Mouse (Mus musculus): ENCODE measurements around the gene Tmem132d. TPM values are rescaled to one million over a fixed set of nuclear protein-coding genes. Genes with fewer than 3 reads are reported as not detected.

Gene Tmem132d
- 0.63 and 0.94 TPM in 2 replicates for polyA plus RNA-seq (2015; fragmentation: Nextera tagmentation; extraction: Ambion mirVana)

DNA sequence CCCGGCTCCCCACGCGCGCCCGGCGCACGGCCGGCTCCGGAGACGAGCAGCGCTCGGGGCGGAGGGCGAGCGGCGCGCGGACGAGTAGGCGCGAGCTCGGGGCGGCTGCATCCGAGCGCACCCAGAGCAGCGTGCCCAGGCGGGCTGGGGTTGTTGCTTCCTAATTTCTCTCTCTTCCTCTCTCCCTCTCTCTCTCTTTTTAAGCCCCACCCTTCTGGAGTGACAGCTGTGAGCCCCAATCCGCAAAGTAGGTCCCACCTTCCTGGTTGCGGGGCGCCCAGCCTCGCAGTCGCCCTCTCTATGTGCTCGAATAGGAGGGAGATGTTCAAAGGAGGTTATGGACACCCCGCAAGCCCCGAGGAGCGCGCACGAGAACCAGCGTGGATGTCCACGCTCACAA lies at the start of gene Tmem132d:
Gene Tmem132d, minus strand, starts transcription at position 162 of the 400 bp plus-strand sequence.
- H3K27me3 ChIP-seq = peaks cover 80% of the 10 kb centered on the region
- peaks cover 10% of the 10 kb centered on the region for H3K4me1 ChIP-seq
- no peak for ATAC-seq (ENCODE audit: insufficient number of reproducible peaks, low FRiP score, low TSS enrichment, low read depth)
- WGBS = under 1% methylated on average over 40 of the region's 40 CpGs
- peak within 1 kb of the TSS; percentile 39 for H3K4me3 ChIP-seq
- no peaks in the 10 kb centered on the region for H3K36me3 ChIP-seq
- no peak within 1 kb of the TSS for H3K27ac ChIP-seq
- no peak within 1 kb of the TSS for H3K9ac ChIP-seq
- H3K4me2 ChIP-seq = peak within 1 kb of the TSS; percentile 64
- no peaks in the 10 kb centered on the region for H3K9me3 ChIP-seq

DNA sequence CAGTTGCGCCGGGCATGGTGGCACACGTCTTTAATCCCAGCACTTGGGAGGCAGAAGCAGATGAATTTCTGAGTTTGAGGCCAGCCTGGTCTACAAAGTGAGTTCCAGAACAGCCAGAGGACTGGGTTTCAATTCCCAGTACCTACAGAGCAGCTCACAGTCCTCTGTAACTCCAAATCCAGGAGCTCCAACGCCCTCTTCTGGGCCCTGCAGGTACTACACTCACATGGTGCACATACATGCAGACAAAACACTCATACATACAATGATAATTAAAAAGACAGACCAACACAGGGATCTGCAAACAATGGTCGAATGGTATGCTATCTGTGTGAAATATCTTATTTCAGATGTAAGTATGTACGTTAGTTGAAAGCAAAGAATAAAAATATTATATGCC lies 47.9 kb upstream of the Tmem132d start:
- no peak overlapping the region for H3K4me3 ChIP-seq
- H3K27ac ChIP-seq = no peak overlapping the region
- no peak overlapping the region for H3K9ac ChIP-seq
- no peaks in the 10 kb centered on the region for H3K4me1 ChIP-seq
- ATAC-seq (ENCODE audit: insufficient number of reproducible peaks, low FRiP score, low TSS enrichment, low read depth) = no peak
- H3K4me2 ChIP-seq = no peak overlapping the region
- H3K36me3 ChIP-seq = no peaks in the 10 kb centered on the region
- WGBS = 81% methylated on average over 6 of the region's 6 CpGs
- peaks cover 27% of the 10 kb centered on the region for H3K27me3 ChIP-seq
- no peaks in the 10 kb centered on the region for H3K9me3 ChIP-seq

DNA sequence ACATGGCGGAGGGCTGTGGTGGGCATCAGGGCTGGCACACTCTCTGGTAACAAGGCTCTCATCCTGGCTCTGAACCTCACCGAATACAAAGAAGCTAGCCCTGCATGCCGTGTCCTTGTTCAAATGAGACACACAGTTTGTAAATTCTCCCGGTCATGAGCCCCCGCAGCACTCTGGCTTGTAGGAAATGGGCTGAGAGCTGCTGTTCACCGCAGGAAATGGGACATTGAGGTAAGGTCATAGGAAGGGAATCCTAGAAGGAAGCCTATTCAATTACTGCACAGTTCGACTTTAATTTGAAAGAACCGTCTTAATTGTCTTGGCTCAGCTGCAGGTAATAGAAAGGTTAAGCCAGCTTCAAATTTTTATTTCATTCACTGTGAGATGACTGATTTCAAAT lies 42.5 kb upstream of the Tmem132d start:
- H3K27ac ChIP-seq = no peak overlapping the region
- no peaks in the 10 kb centered on the region for H3K4me1 ChIP-seq
- no peaks in the 10 kb centered on the region for H3K36me3 ChIP-seq
- 75% methylated on average over 8 of the region's 8 CpGs for WGBS
- no peaks in the 10 kb centered on the region for H3K9me3 ChIP-seq
- no peaks in the 10 kb centered on the region for H3K27me3 ChIP-seq
- ATAC-seq (ENCODE audit: insufficient number of reproducible peaks, low FRiP score, low TSS enrichment, low read depth) = no peak
- H3K4me2 ChIP-seq = no peak overlapping the region
- H3K9ac ChIP-seq = no peak overlapping the region
- no peak overlapping the region for H3K4me3 ChIP-seq

DNA sequence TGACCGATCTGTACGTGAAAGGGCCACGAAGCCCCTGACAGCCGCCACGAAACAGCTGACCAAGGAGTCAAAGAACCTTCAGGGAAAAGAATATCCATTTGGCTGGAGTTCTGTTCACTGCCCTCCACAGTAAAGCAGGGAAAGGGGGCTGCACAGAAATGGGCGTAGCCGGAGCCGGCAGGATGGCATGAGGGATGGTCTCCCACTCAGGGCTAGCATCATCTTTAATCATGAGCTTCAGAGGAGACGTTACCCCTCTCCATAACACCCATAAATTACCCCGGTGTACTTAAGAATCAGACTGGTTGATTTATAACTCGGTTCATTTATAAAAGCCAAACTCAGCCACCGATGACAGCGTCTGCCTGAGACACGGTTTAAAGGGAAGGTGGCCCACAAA lies 36.9 kb upstream of the Tmem132d start:
- H3K9me3 ChIP-seq = no peaks in the 10 kb centered on the region
- ATAC-seq (ENCODE audit: insufficient number of reproducible peaks, low FRiP score, low TSS enrichment, low read depth) = no peak
- no peaks in the 10 kb centered on the region for H3K27me3 ChIP-seq
- H3K9ac ChIP-seq = no peak overlapping the region
- H3K27ac ChIP-seq = no peak overlapping the region
- no peak overlapping the region for H3K4me3 ChIP-seq
- 51% methylated on average over 14 of the region's 14 CpGs for WGBS
- no peaks in the 10 kb centered on the region for H3K36me3 ChIP-seq
- H3K4me2 ChIP-seq = no peak overlapping the region
- H3K4me1 ChIP-seq = no peaks in the 10 kb centered on the region

DNA sequence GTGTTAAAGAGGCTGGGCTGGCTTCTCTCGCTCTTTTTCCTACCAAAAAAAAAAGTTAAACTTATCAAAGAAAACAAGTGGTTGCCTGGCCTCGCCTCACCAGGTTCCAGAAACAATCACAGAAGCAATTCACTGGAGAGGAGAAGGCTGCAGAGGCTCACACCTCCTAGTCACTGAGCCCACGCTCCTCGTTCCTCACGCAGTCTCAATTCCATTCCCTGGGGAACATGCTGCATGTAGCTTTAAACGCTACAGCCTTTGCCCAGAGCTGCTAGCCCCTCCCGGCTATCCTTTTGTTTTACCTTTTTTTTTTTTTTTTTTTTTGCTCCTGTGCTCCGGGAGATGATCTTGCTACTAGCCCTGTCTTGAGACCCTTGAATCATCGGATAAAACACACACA lies 31.6 kb upstream of the Tmem132d start:
- Histone ChIP-seq H3K27me3 (no peaks in the 10 kb centered on the region), H3K9me3 (no peaks in the 10 kb centered on the region), H3K36me3 (no peaks in the 10 kb centered on the region), H3K4me2 (no peak overlapping the region), H3K4me3 (no peak overlapping the region), H3K9ac (no peak overlapping the region), H3K27ac (no peak overlapping the region), H3K4me1 (0 out of 2 replicates have a peak, but pooled peaks cover 2% of the 10 kb centered on the region)
- WGBS = 14% methylated on average over 9 of the region's 9 CpGs
- ATAC-seq (ENCODE audit: insufficient number of reproducible peaks, low FRiP score, low TSS enrichment, low read depth) = no peak

DNA sequence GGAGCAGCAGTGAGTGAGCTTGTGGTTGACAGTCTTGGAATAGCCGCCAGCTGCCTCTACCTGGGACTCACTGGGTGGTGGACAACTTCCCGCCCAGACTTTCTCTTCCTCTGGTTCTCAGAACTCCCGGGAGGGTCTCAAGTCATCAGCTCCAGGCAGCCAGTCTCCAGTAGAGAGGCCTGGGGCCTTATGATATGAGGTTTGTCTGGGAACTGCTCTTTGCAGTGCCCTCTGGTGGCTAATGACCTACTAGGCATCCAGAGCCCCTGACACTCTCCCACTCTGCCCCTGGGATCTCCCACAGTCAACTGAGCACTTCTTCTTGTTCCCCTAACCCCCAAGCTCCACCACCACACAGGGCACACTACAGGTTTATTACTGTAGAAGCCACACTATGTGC lies 27.7 kb upstream of the Tmem132d start:
- ATAC-seq (ENCODE audit: insufficient number of reproducible peaks, low FRiP score, low TSS enrichment, low read depth) = no peak
- Histone ChIP-seq H3K9ac (no peak overlapping the region), H3K36me3 (no peaks in the 10 kb centered on the region), H3K4me2 (no peak overlapping the region), H3K4me1 (0 out of 2 replicates have a peak, but pooled peaks cover 2% of the 10 kb centered on the region), H3K27ac (no peak overlapping the region), H3K9me3 (no peaks in the 10 kb centered on the region), H3K4me3 (no peak overlapping the region), H3K27me3 (no peaks in the 10 kb centered on the region)
- 29% methylated on average over 3 of the region's 3 CpGs for WGBS

DNA sequence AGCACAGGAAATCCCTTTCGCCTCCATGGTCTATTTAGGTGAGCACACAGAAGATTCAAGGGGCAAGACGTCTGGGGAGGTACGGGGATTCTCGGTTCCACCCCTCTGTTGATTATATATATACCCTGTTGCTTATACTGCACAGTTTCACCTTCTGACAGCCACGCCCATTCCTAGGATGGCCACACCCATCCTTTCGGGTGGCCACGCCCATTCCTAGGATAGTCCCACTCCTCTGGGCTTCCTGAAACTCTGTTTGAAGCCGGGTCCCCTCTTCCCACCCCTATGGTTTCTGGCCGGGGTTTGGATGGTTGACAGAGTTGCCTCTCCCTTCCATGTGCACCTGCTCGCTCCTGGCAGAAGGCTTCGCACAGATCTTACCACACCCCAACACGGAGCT lies 22.9 kb upstream of the Tmem132d start:
- no peak; the same call in 1 of the 2 replicates for ATAC-seq (ENCODE audit: insufficient number of reproducible peaks, low FRiP score, low TSS enrichment, low read depth)
- Histone ChIP-seq H3K4me3 (no peak overlapping the region), H3K9me3 (no peaks in the 10 kb centered on the region), H3K4me2 (no peak overlapping the region), H3K27me3 (no peaks in the 10 kb centered on the region), H3K27ac (no peak overlapping the region), H3K9ac (no peak overlapping the region), H3K36me3 (no peaks in the 10 kb centered on the region), H3K4me1 (no peaks in the 10 kb centered on the region)
- WGBS = 75% methylated on average over 12 of the region's 12 CpGs

DNA sequence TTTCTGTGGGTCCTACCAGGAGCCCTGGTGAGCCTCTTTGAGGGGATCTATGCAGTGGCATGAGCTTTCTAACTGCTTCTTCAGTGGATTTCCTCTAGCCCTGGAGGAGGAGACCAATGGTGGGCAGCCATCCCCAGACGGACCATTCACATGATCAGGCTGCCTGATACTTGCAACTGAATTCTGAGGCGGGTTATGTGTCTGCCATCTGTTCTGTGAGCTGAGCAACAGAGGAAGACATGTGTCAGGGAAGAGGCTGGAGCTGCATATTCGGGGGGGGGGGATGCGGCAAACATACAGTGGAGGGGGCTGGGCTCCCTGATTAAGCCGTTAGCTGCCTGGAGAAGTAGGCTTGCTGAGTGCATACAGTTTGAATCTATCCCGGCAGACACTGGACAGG lies 19.3 kb upstream of the Tmem132d start:
- no peaks in the 10 kb centered on the region for H3K4me1 ChIP-seq
- no peak overlapping the region for H3K9ac ChIP-seq
- no peak for ATAC-seq (ENCODE audit: insufficient number of reproducible peaks, low FRiP score, low TSS enrichment, low read depth)
- H3K27me3 ChIP-seq = no peaks in the 10 kb centered on the region
- 43% methylated on average over 6 of the region's 6 CpGs for WGBS
- no peak overlapping the region for H3K4me2 ChIP-seq
- no peak overlapping the region for H3K27ac ChIP-seq
- no peak overlapping the region for H3K4me3 ChIP-seq
- H3K9me3 ChIP-seq = no peaks in the 10 kb centered on the region
- no peaks in the 10 kb centered on the region for H3K36me3 ChIP-seq

DNA sequence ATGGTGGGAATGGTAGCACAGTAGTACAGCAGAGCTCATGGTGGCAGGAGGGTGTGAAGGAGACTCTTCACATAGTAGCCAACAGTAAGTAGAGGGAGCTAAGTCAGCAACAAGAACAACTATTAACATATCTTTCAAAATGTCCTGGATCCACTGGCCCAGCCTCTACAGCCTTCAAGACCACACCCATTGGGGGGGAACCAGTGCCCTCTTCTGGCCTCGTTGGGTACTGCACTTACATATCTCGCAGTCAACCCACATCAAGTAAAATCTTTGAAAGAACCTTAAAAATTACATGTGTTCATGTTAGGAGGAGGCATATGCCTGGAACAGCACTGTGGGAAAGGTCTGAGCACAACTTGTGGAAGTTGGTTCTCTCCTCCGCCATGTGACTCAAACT lies 17.9 kb upstream of the Tmem132d start:
- no peak overlapping the region for H3K4me3 ChIP-seq
- no peaks in the 10 kb centered on the region for H3K36me3 ChIP-seq
- no peaks in the 10 kb centered on the region for H3K4me1 ChIP-seq
- no peak overlapping the region for H3K4me2 ChIP-seq
- no peak for ATAC-seq (ENCODE audit: insufficient number of reproducible peaks, low FRiP score, low TSS enrichment, low read depth)
- peaks cover 9% of the 10 kb centered on the region for H3K27me3 ChIP-seq
- no peak overlapping the region for H3K9ac ChIP-seq
- H3K27ac ChIP-seq = no peak overlapping the region
- no peaks in the 10 kb centered on the region for H3K9me3 ChIP-seq
- 87% methylated on average over 3 of the region's 3 CpGs for WGBS

DNA sequence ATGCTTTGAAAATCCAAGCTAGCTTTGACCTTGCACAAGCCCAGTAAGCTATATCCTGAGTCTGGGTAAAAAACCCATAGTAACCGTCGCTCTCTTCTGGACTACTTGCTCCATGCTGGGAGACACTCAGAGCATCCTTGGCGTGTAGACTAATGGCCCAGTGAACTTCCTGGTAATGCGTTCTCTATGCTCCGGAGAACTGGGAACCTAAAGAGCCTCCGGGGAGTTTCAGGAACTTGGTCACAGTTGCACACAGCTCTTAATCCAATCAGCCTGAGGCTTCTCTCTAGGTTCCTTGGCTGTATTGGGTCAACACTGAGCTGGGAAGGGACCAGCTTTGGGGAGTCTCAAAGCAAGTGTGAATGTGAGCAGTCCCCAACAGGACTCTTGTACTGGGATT lies 12.0 kb upstream of the Tmem132d start:
- Histone ChIP-seq H3K36me3 (no peaks in the 10 kb centered on the region), H3K27ac (no peak overlapping the region), H3K4me3 (no peak overlapping the region), H3K9me3 (no peaks in the 10 kb centered on the region), H3K27me3 (peaks cover 50% of the 10 kb centered on the region), H3K9ac (no peak overlapping the region), H3K4me1 (peaks cover 3% of the 10 kb centered on the region; the same call in 1 of the 2 replicates), H3K4me2 (no peak overlapping the region)
- WGBS = 25% methylated on average over 6 of the region's 6 CpGs
- ATAC-seq (ENCODE audit: insufficient number of reproducible peaks, low FRiP score, low TSS enrichment, low read depth) = no peak

DNA sequence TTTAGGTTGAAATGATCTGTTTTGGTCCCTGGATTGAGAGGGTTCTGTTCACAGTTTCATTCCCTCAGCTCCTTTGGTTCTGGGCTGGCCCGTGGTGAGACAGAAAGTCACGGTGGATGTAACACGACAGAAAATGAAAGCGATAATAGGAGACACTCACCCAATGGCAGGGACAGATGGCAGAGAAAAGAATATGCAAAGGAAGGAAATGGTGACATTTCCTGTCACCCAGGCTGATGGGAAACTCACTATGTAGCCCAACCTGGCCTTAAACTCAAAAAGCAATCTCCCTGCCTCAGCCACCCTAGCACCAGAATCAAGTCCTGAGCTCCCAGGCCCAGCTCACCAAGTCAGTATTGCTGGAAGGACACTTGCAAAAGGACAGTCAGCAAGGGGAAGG lies 11.0 kb upstream of the Tmem132d start:
- no peaks in the 10 kb centered on the region for H3K36me3 ChIP-seq
- no peak overlapping the region for H3K4me2 ChIP-seq
- peaks cover 59% of the 10 kb centered on the region for H3K27me3 ChIP-seq
- H3K9me3 ChIP-seq = no peaks in the 10 kb centered on the region
- peaks cover 3% of the 10 kb centered on the region; the same call in 1 of the 2 replicates for H3K4me1 ChIP-seq
- H3K9ac ChIP-seq = no peak overlapping the region
- 51% methylated on average over 4 of the region's 4 CpGs for WGBS
- no peak overlapping the region for H3K4me3 ChIP-seq
- no peak for ATAC-seq (ENCODE audit: insufficient number of reproducible peaks, low FRiP score, low TSS enrichment, low read depth)
- no peak overlapping the region for H3K27ac ChIP-seq

DNA sequence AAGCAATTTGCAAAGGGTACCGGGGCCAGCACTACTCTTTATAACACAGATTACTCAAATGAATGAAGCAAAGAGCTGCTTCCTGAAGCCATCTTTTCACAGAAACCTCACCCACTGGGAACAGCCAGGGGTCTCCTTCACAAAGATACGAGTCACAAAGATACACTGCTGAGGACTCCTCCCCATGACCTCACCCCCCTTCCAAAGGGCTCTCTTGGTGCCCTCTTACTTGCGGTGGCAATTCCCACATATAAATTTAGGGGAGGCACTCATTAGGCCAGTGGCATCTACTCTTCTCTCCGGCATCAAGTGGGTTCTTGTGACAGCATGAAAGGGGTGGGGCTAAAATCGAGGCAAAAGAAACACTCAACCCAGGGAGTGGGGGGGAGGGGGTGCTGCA lies 8.2 kb upstream of the Tmem132d start:
- Histone ChIP-seq H3K36me3 (no peaks in the 10 kb centered on the region), H3K9ac (no peak overlapping the region), H3K4me2 (no peak overlapping the region), H3K27me3 (peaks cover 80% of the 10 kb centered on the region), H3K9me3 (no peaks in the 10 kb centered on the region), H3K4me3 (no peak overlapping the region), H3K27ac (no peak overlapping the region), H3K4me1 (peaks cover 3% of the 10 kb centered on the region; the same call in 1 of the 2 replicates)
- 9% methylated on average over 5 of the region's 5 CpGs for WGBS
- ATAC-seq (ENCODE audit: insufficient number of reproducible peaks, low FRiP score, low TSS enrichment, low read depth) = no peak

DNA sequence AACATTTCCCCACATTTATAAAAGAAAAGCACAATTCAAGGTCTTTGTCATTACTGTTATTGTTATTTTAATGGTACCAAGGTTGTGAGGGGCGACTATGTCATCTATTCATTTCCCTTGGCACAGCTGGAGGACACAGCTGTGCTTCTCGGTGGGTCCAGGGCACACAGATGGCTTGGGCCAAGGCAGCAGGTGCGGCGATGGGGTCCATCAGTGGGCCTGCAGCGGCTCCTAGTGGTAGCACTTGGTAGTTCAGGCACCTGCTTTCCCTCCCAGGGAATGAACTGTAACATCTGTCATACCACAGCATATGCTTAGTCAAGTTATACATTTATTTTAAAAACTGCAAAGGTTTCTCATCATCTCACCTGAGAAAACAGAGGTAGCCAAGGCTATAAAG lies 7.0 kb upstream of the Tmem132d start:
- no peak overlapping the region for H3K4me2 ChIP-seq
- peaks cover 76% of the 10 kb centered on the region for H3K27me3 ChIP-seq
- H3K9me3 ChIP-seq = no peaks in the 10 kb centered on the region
- no peak for ATAC-seq (ENCODE audit: insufficient number of reproducible peaks, low FRiP score, low TSS enrichment, low read depth)
- WGBS = 3% methylated on average over 5 of the region's 5 CpGs
- no peak overlapping the region for H3K9ac ChIP-seq
- H3K4me3 ChIP-seq = no peak overlapping the region
- no peaks in the 10 kb centered on the region for H3K36me3 ChIP-seq
- peaks cover 3% of the 10 kb centered on the region; the same call in 1 of the 2 replicates for H3K4me1 ChIP-seq
- H3K27ac ChIP-seq = no peak overlapping the region
